ENCODE assay signal across 8 mouse cellular contexts in the genomic region with DNA sequence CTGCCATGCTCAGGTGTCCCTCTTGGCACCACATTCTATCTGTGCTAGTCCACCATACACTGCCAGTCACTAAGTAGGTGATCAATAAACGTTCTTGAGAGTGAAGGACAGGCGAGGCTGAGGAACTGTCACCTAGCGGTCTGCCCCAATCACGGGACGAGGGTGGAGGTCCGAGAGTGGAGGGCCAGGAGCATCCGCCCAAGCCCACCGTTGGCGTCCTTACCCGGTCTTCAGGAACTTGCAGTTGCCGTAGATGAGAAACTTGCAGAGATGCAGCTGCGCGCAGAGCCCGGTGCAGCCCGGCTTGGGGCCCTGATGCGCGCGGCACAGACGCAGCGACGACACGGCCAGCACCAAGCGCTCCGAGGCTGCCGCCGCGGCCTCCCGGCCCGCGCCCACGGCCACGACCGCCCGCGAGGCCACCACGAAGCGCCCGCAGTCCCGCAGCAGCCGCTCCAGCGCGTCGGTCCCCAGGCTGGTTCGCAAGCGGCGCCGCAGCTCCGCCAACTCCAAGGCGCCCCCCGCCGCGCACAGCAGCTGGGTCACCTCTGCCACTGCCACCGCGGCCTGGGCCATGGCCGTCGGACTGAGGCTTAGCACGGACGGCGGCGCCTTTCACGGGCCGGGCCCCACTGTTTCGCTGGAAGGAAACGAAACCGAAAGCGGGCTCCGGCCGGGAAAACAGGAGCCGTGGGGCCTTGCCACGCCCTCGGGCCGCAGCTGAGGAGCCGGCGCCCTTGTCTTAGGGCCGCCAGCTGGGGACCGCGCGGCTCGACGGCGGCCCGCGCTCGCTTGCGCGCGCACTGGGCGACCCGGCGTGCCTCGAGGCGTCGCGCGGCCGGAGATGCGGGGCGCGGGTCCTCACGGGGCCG. TPM values are rescaled to one million over a fixed set of nuclear protein-coding genes. Genes with fewer than 3 reads are reported as not detected.
DNase-seq lines count a peak whose midpoint lies in the region; ATAC-seq and TF ChIP-seq lines count a peak whose summit lies in the region.

A gene (minus strand): TSS at position 766 of the 872 bp plus-strand sequence.

- H3K27ac ChIP-seq in cerebellum, adult 2 months (ENCODE audit: insufficient read depth, low read length) = no peak within 1 kb of the TSS
- H3K27ac ChIP-seq in forebrain, postnatal 0 days (ENCODE audit: low read depth, low read length) = no peak within 1 kb of the TSS
- peak within 1 kb of the TSS; percentile 93 for H3K27ac ChIP-seq in lung, postnatal 0 days (ENCODE audit: low read length)

- no peaks in the 10 kb centered on the region for H3K9me3 ChIP-seq in forebrain, postnatal 0 days (ENCODE audit: low read length)
- no peaks in the 10 kb centered on the region for H3K9me3 ChIP-seq in lung, postnatal 0 days (ENCODE audit: low read length)

- TF ChIP-seq EP300 in lung, postnatal 0 days (IDR thresholded peaks at IDR 0.05) = no peak

- H3K4me2 ChIP-seq in forebrain, postnatal 0 days (ENCODE audit: low read depth) = peak within 1 kb of the TSS; percentile 68
- H3K4me2 ChIP-seq in lung, postnatal 0 days (replicated peaks; ENCODE audit: low read depth, low read length) = peak within 1 kb of the TSS; percentile 83

- no peaks in the 10 kb centered on the region for H3K36me3 ChIP-seq in forebrain, postnatal 0 days (ENCODE audit: insufficient read depth)
- no peaks in the 10 kb centered on the region for H3K36me3 ChIP-seq in lung, postnatal 0 days (ENCODE audit: insufficient read depth, low read length)

- no peak for TF ChIP-seq POLR2A in cerebellum, adult 2 months (IDR thresholded peaks at IDR 0.05; ENCODE audit: borderline replicate concordance, insufficient read depth, low read length)

- H3K4me1 ChIP-seq in cerebellum, adult 2 months (ENCODE audit: control insufficient read depth, insufficient read depth, low read length) = peaks cover 4% of the 10 kb centered on the region; the same call in 1 of the 2 replicates
- H3K4me1 ChIP-seq in forebrain, postnatal 0 days (ENCODE audit: insufficient read depth) = no peaks in the 10 kb centered on the region
- peaks cover 4% of the 10 kb centered on the region; the same call in 1 of the 2 replicates for H3K4me1 ChIP-seq in lung, postnatal 0 days (ENCODE audit: insufficient read depth, low read depth, low read length)

- peak; percentile 83 for ATAC-seq in forebrain, postnatal 0 days
- peak; percentile 94 for ATAC-seq in lung, postnatal 0 days

- 3% methylated on average over 101 of the region's 101 CpGs for WGBS in cerebellum, adult 2 months
- WGBS in forebrain, postnatal 0 days = 2% methylated on average over 94 of the region's 101 CpGs
- WGBS in lung, postnatal 0 days = under 1% methylated on average over 77 of the region's 101 CpGs

- no peak for TF ChIP-seq CTCF in cerebellum, adult 2 months (IDR thresholded peaks at IDR 0.05; ENCODE audit: borderline replicate concordance, insufficient read depth, low read depth, low read length)
- TF ChIP-seq CTCF in forebrain, postnatal 0 days (IDR thresholded peaks at IDR 0.05; ENCODE audit: low read depth) = no peak
- peak; percentile 9; the same call in 1 of the 2 replicates for TF ChIP-seq CTCF in lung, postnatal 0 days (IDR thresholded peaks at IDR 0.05)

- H3K9ac ChIP-seq in forebrain, postnatal 0 days = peak within 1 kb of the TSS; percentile 62
- H3K9ac ChIP-seq in lung, postnatal 0 days (replicated peaks; ENCODE audit: low read depth) = peak within 1 kb of the TSS; percentile 82

- peak within 1 kb of the TSS; percentile 60 for H3K4me3 ChIP-seq in cerebellum, adult 2 months (replicated peaks; ENCODE audit: insufficient read depth, low read depth, low read length)
- H3K4me3 ChIP-seq in forebrain, postnatal 0 days (ENCODE audit: low read depth, low read length) = peak within 1 kb of the TSS; percentile 65
- peak within 1 kb of the TSS; percentile 83 for H3K4me3 ChIP-seq in lung, postnatal 0 days (ENCODE audit: low read depth, low read length)

- no peaks in the 10 kb centered on the region for H3K27me3 ChIP-seq in cerebellum, adult 2 months (ENCODE audit: control insufficient read depth, insufficient read depth, low read length)
- H3K27me3 ChIP-seq in forebrain, postnatal 0 days (ENCODE audit: insufficient read depth, low read length) = peaks cover 31% of the 10 kb centered on the region
- no peaks in the 10 kb centered on the region for H3K27me3 ChIP-seq in lung, postnatal 0 days (replicated peaks; ENCODE audit: insufficient read depth, low read length)

- DNase-seq in MN1 (ENCODE audit: low spot score) = peak; percentile 70
- DNase-seq in cerebellum, adult 2 months = peak; percentile 43 to 53
- DNase-seq in forebrain, postnatal 0 days = peak; percentile 58
- DNase-seq in heart, postnatal 4 days = peak; percentile 84
- peak; percentile 48 for DNase-seq in layer of hippocampus, adult 9-11 months
- DNase-seq in lung, postnatal 0 days (ENCODE audit: low spot score) = peak; percentile 94
- peak; percentile 73 for DNase-seq in ovary, adult 18-20 months (ENCODE audit: low spot score)
- peak; percentile 64 for DNase-seq in thymus, postnatal 0 days (ENCODE audit: low spot score)

RNA-seq across cellular contexts. Expression of the gene that starts here (rescaled TPM):
- polyA plus RNA-seq in cerebellum, adult 2 months (2012; rRNA removed) = 19.7 and 20.5 TPM in 2 replicates
- total RNA-seq in forebrain, postnatal 0 days (2014; rRNA removed) = 6.4 and 8.1 TPM in 2 replicates
- 2.9 and 3.6 TPM in 2 replicates for polyA plus RNA-seq in forebrain, postnatal 0 days (2015; fragmentation: Nextera tagmentation; extraction: Ambion mirVana)
- total RNA-seq in heart, postnatal 4 days (2021) = 10 to 100 TPM; 14.6 to 15.7 TPM
- polyA plus RNA-seq in lung, postnatal 0 days (2015; fragmentation: Nextera tagmentation; extraction: Ambion mirVana) = 13.6 and 13.7 TPM in 2 replicates
- 10.3 and 10.8 TPM in 2 replicates for polyA plus RNA-seq in thymus, postnatal 0 days (2015; fragmentation: Nextera tagmentation; extraction: Ambion mirVana)
